Mouse (Mus musculus) ES-Bruce4 (cell line): ENCODE data around the gene Atp8b3. TPM values are rescaled to one million over a fixed set of nuclear protein-coding genes. Genes with fewer than 3 reads are reported as not detected.
A peak's percentile ranks its signal among the peaks of the same experiment; 100 is the strongest.

Experiments
- H3K27ac ChIP-seq: 2 replicates; pipeline ENCODE4 v1.5.1; 2012; ENCODE audit warnings: low read length, inconsistent platforms; ENCODE audit not compliant: insufficient read depth
- H3K27me3 ChIP-seq: 2 replicates; pipeline ENCODE4 v1.6.1; 2012; ENCODE audit warnings: mild to moderate bottlenecking, low read length, inconsistent platforms; ENCODE audit not compliant: control insufficient read depth, poor library complexity, insufficient read depth, severe bottlenecking
- H3K36me3 ChIP-seq: 2 replicates; pipeline ENCODE4 v1.6.1; 2012; ENCODE audit warnings: inconsistent platforms, mild to moderate bottlenecking, low read length, moderate library complexity; ENCODE audit not compliant: control insufficient read depth, poor library complexity, insufficient read depth, severe bottlenecking
- H3K4me1 ChIP-seq: one replicate; pipeline ENCODE4 v1.8.1; 2011; ENCODE audit warnings: low read length; ENCODE audit not compliant: control insufficient read depth, insufficient read depth
- H3K4me3 ChIP-seq: 2 replicates; pipeline ENCODE4 v1.5.1; 2011; ENCODE audit warnings: low read depth, mild to moderate bottlenecking, low read length
- H3K9ac ChIP-seq: 2 replicates; pipeline ENCODE4 v1.6.1; 2012; ENCODE audit warnings: low read depth, mild to moderate bottlenecking, inconsistent platforms; ENCODE audit not compliant: poor library complexity, severe bottlenecking
- H3K9me3 ChIP-seq: replicated peaks from 2 replicates; pipeline ENCODE4 v1.6.1; 2012; ENCODE audit warnings: mild to moderate bottlenecking, low read length, inconsistent platforms; ENCODE audit not compliant: control insufficient read depth, poor library complexity, insufficient read depth, severe bottlenecking
- CTCF ChIP-seq: IDR thresholded peaks from one replicate; pipeline ENCODE4 v1.8.1; 2011; ENCODE audit warnings: low read depth, low read length
- EP300 ChIP-seq: IDR thresholded peaks from 2 replicates; pipeline ENCODE4 v1.6.1; 2011; ENCODE audit warnings: low read depth, low read length; ENCODE audit not compliant: insufficient read depth
- POLR2A ChIP-seq: IDR thresholded peaks from one replicate; pipeline ENCODE4 v1.8.1; 2011; ENCODE audit warnings: low read length; ENCODE audit not compliant: insufficient read depth
- polyA plus RNA-seq: library from polyadenylated mRNA; stranded (reverse); fragments of >200 nt; gene quantifications from 2 replicates; pipeline ENCODE4 v1.2.4, GENCODE M21; 2011; ENCODE audit warnings: low read depth; ENCODE audit not compliant: missing spikeins, insufficient read depth, insufficient read length

The Atp8b3 gene
- polyA plus RNA-seq, 1 experiment = 1.2 TPM

- TF ChIP-seq EP300 (no peak), POLR2A (no peak), CTCF (no peak)
- 0 out of 2 replicates have a peak, but pooled peaks cover 11% of the 10 kb centered on the region for H3K36me3 ChIP-seq
- H3K27me3 ChIP-seq = no peaks in the 10 kb centered on the region
These were observed 13.4 kb upstream of the Atp8b3 start for GRCm38 (mm10) chr10:80552364-80552763.

GRCm38 (mm10) chr10:80549279-80549678, 10.4 kb upstream of the Atp8b3 start:
- 0 out of 2 replicates have a peak, but pooled peaks cover 16% of the 10 kb centered on the region for H3K36me3 ChIP-seq
- TF ChIP-seq POLR2A (no peak), EP300 (no peak)
- no peaks in the 10 kb centered on the region for H3K9me3 ChIP-seq
- H3K4me1 ChIP-seq = no peaks in the 10 kb centered on the region
- H3K27me3 ChIP-seq = no peaks in the 10 kb centered on the region
- no peak overlapping the region for H3K27ac ChIP-seq
- no peak overlapping the region for H3K9ac ChIP-seq
- no peak overlapping the region for H3K4me3 ChIP-seq

More at GRCm38 (mm10) chr10:80552364-80552763, 13.4 kb upstream of the Atp8b3 start:
- H3K27ac ChIP-seq = no peak overlapping the region
- no peak overlapping the region for H3K9ac ChIP-seq
- H3K4me3 ChIP-seq = no peak overlapping the region
- no peaks in the 10 kb centered on the region for H3K4me1 ChIP-seq
- H3K9me3 ChIP-seq = no peaks in the 10 kb centered on the region

GRCm38 (mm10) chr10:80548428-80549006, 9.6 kb upstream of the Atp8b3 start:
- TF ChIP-seq CTCF (peak; percentile 73), POLR2A (no peak)
- Histone ChIP-seq H3K9me3 (no peaks in the 10 kb centered on the region), H3K9ac (no peak overlapping the region), H3K27me3 (no peaks in the 10 kb centered on the region), H3K27ac (no peak overlapping the region), H3K4me1 (no peaks in the 10 kb centered on the region), H3K36me3 (peaks cover 16% of the 10 kb centered on the region; the same call in 1 of the 2 replicates), H3K4me3 (no peak overlapping the region)

GRCm38 (mm10) chr10:80547539-80547938, 8.6 kb upstream of the Atp8b3 start:
- Histone ChIP-seq H3K27ac (no peak overlapping the region), H3K9me3 (no peaks in the 10 kb centered on the region), H3K4me1 (no peaks in the 10 kb centered on the region), H3K27me3 (no peaks in the 10 kb centered on the region), H3K4me3 (no peak overlapping the region), H3K9ac (no peak overlapping the region), H3K36me3 (peaks cover 23% of the 10 kb centered on the region)
- no peak for TF ChIP-seq EP300
- no peak for TF ChIP-seq POLR2A
- no peak for TF ChIP-seq CTCF

- no peak overlapping the region for H3K4me3 ChIP-seq
These were observed 8.0 kb upstream of the Atp8b3 start for GRCm38 (mm10) chr10:80546945-80547344.

GRCm38 (mm10) chr10:80545590-80545989, 6.7 kb upstream of the Atp8b3 start:
- Histone ChIP-seq H3K9me3 (no peaks in the 10 kb centered on the region), H3K4me1 (no peaks in the 10 kb centered on the region), H3K27ac (no peak overlapping the region), H3K4me3 (no peak overlapping the region), H3K36me3 (peaks cover 25% of the 10 kb centered on the region), H3K27me3 (no peaks in the 10 kb centered on the region), H3K9ac (no peak overlapping the region)
- TF ChIP-seq EP300 = no peak

More at GRCm38 (mm10) chr10:80546945-80547344, 8.0 kb upstream of the Atp8b3 start:
- no peaks in the 10 kb centered on the region for H3K4me1 ChIP-seq
- H3K9ac ChIP-seq = no peak overlapping the region
- H3K9me3 ChIP-seq = no peaks in the 10 kb centered on the region
- H3K36me3 ChIP-seq = peaks cover 25% of the 10 kb centered on the region
- H3K27me3 ChIP-seq = no peaks in the 10 kb centered on the region
- H3K27ac ChIP-seq = no peak overlapping the region
- TF ChIP-seq POLR2A (no peak), EP300 (no peak), CTCF (no peak)
